13 mouse cellular contexts compared by ENCODE assay signal in genomic region chr7:96259630-96260029, GRCm38 (mm10).
"Had no signal": no experiment of that assay in that cellular context is flagged by ENCODE, and none has a peak within 500 bp of the region (broad histone marks: within the 10 kb centered on the region; RNA-seq: fewer than 3 reads in every experiment).

No protein-coding gene starts in this region.

- H3K9me3 ChIP-seq: midbrain, embryonic 12.5 days; neural tube, embryonic 12.5 days; stomach, embryonic 15.5 days had no signal

- H3K4me1 ChIP-seq: neural tube, embryonic 12.5 days; stomach, embryonic 15.5 days had no signal

- H3K9ac ChIP-seq: lung, embryonic 14.5 days; midbrain, embryonic 12.5 days; neural tube, embryonic 12.5 days; stomach, embryonic 15.5 days had no signal

- H3K4me3 ChIP-seq: midbrain, embryonic 12.5 days; neural tube, embryonic 12.5 days; stomach, embryonic 15.5 days had no signal

- H3K36me3 ChIP-seq: midbrain, embryonic 12.5 days; neural tube, embryonic 12.5 days; stomach, embryonic 15.5 days had no signal

- H3K4me2 ChIP-seq: lung, embryonic 14.5 days; midbrain, embryonic 12.5 days; neural tube, embryonic 12.5 days; stomach, embryonic 15.5 days had no signal

- H3K27me3 ChIP-seq: neural tube, embryonic 12.5 days; stomach, embryonic 15.5 days had no signal

- H3K27ac ChIP-seq: midbrain, embryonic 12.5 days; neural tube, embryonic 12.5 days; stomach, embryonic 15.5 days; stomach, postnatal 0 days had no signal

- DNase-seq: lung, adult 18-20 months; lung, embryonic 14.5 days; lung, postnatal 10 days; lung, postnatal 4 days; midbrain, embryonic 14.5 days; right cerebral cortex, postnatal 14 days; thymus, adult 2 months; thymus, postnatal 25 days; thymus, postnatal 4 days had no signal
